Mouse (Mus musculus): Measurements from ENCODE around the gene Wnt4. TPM values are rescaled to one million over a fixed set of nuclear protein-coding genes. Genes with fewer than 3 reads are reported as not detected.
A peak's percentile ranks its signal among the peaks of the same experiment; 100 is the strongest.

Gene Wnt4
- polyA plus RNA-seq, 1 experiment from 2014 or later, result 1.4 TPM

GRCm38 (mm10) chr4:137282584-137283406 is 5.5 kb downstream of the Wnt4 start:
- no peak overlapping the region for H3K4me3 ChIP-seq

GRCm38 (mm10) chr4:137283407-137283732 is 6.1 kb downstream of the Wnt4 start:
- DNase-seq (ENCODE audit: low spot score), result no peak
- peaks cover 82% of the 10 kb centered on the region for H3K27me3 ChIP-seq (ENCODE audit: low read depth, poor library complexity, severe bottlenecking)
- no peaks in the 10 kb centered on the region for H3K36me3 ChIP-seq
- no peak overlapping the region for H3K27ac ChIP-seq
- peaks cover 30% of the 10 kb centered on the region for H3K4me1 ChIP-seq
- 9% methylated on average over 4 of the region's 4 CpGs for WGBS
- H3K9me3 ChIP-seq (replicated peaks), result no peaks in the 10 kb centered on the region
- H3K4me3 ChIP-seq, result no peak overlapping the region

More at GRCm38 (mm10) chr4:137282584-137283406, 5.5 kb downstream of the Wnt4 start:
- no peak for DNase-seq (ENCODE audit: low spot score)
- Histone ChIP-seq H3K36me3 (no peaks in the 10 kb centered on the region), H3K27me3 (ENCODE audit: low read depth, poor library complexity, severe bottlenecking) (peaks cover 87% of the 10 kb centered on the region), H3K9me3 (replicated peaks) (no peaks in the 10 kb centered on the region), H3K4me1 (peaks cover 36% of the 10 kb centered on the region), H3K27ac (no peak overlapping the region)
- 9% methylated on average over 17 of the region's 17 CpGs for WGBS

GRCm38 (mm10) chr4:137285876-137286661 is 8.8 kb downstream of the Wnt4 start:
- Histone ChIP-seq H3K27me3 (ENCODE audit: low read depth, poor library complexity, severe bottlenecking) (peaks cover 60% of the 10 kb centered on the region), H3K27ac (no peak overlapping the region), H3K36me3 (no peaks in the 10 kb centered on the region), H3K9me3 (replicated peaks) (no peaks in the 10 kb centered on the region), H3K4me3 (no peak overlapping the region), H3K4me1 (peaks cover 19% of the 10 kb centered on the region)
- 78% methylated on average over 15 of the region's 15 CpGs for WGBS
- no peak for DNase-seq (ENCODE audit: low spot score)

GRCm38 (mm10) chr4:137286662-137286953 is 9.3 kb downstream of the Wnt4 start:
- DNase-seq (ENCODE audit: low spot score), result no peak
- no peak overlapping the region for H3K27ac ChIP-seq

GRCm38 (mm10) chr4:137287206-137287605 is 9.9 kb downstream of the Wnt4 start:
- H3K4me3 ChIP-seq, result no peak overlapping the region
- no peaks in the 10 kb centered on the region for H3K9me3 ChIP-seq (replicated peaks)
- H3K36me3 ChIP-seq, result no peaks in the 10 kb centered on the region
- no peak for DNase-seq (ENCODE audit: low spot score)
- peaks cover 48% of the 10 kb centered on the region for H3K27me3 ChIP-seq (ENCODE audit: low read depth, poor library complexity, severe bottlenecking)
- no peak overlapping the region for H3K27ac ChIP-seq
- peaks cover 19% of the 10 kb centered on the region for H3K4me1 ChIP-seq
- 83% methylated on average over 13 of the region's 13 CpGs for WGBS

More at GRCm38 (mm10) chr4:137286662-137286953, 9.3 kb downstream of the Wnt4 start:
- Histone ChIP-seq H3K36me3 (no peaks in the 10 kb centered on the region), H3K4me1 (peaks cover 19% of the 10 kb centered on the region), H3K27me3 (ENCODE audit: low read depth, poor library complexity, severe bottlenecking) (peaks cover 54% of the 10 kb centered on the region), H3K4me3 (no peak overlapping the region), H3K9me3 (replicated peaks) (no peaks in the 10 kb centered on the region)
- WGBS, result 66% methylated on average over 8 of the region's 8 CpGs

- Histone ChIP-seq H3K4me1 (peaks cover 14% of the 10 kb centered on the region), H3K36me3 (no peaks in the 10 kb centered on the region), H3K27ac (no peak overlapping the region), H3K9me3 (replicated peaks) (no peaks in the 10 kb centered on the region), H3K27me3 (ENCODE audit: low read depth, poor library complexity, severe bottlenecking) (peaks cover 42% of the 10 kb centered on the region), H3K4me3 (no peak overlapping the region)
- 4% methylated on average over 4 of the region's 4 CpGs for WGBS
- peak; percentile 88 for DNase-seq (ENCODE audit: low spot score)
These were observed 10.5 kb downstream of the Wnt4 start for GRCm38 (mm10) chr4:137287818-137288217.

- peaks cover 10% of the 10 kb centered on the region for H3K4me1 ChIP-seq
- H3K4me3 ChIP-seq, result no peak overlapping the region
- no peaks in the 10 kb centered on the region for H3K36me3 ChIP-seq
- no peaks in the 10 kb centered on the region for H3K9me3 ChIP-seq (replicated peaks)
- DNase-seq (ENCODE audit: low spot score), result no peak
- no peak overlapping the region for H3K27ac ChIP-seq
- 92% methylated on average over 6 of the region's 6 CpGs for WGBS
- H3K27me3 ChIP-seq (ENCODE audit: low read depth, poor library complexity, severe bottlenecking), result peaks cover 24% of the 10 kb centered on the region
These were observed 12.4 kb downstream of the Wnt4 start for GRCm38 (mm10) chr4:137289701-137290100.

GRCm38 (mm10) chr4:137290250-137290649 is 13.0 kb downstream of the Wnt4 start:
- peaks cover 18% of the 10 kb centered on the region; the same call in 1 of the 2 replicates for H3K27me3 ChIP-seq (ENCODE audit: low read depth, poor library complexity, severe bottlenecking)
- H3K9me3 ChIP-seq (replicated peaks), result no peaks in the 10 kb centered on the region
- DNase-seq (ENCODE audit: low spot score), result no peak
- no peak overlapping the region for H3K4me3 ChIP-seq
- no peaks in the 10 kb centered on the region for H3K36me3 ChIP-seq
- H3K4me1 ChIP-seq, result peaks cover 10% of the 10 kb centered on the region
- H3K27ac ChIP-seq, result no peak overlapping the region
- 86% methylated on average over 3 of the region's 3 CpGs for WGBS

GRCm38 (mm10) chr4:137292625-137293024 is 15.3 kb downstream of the Wnt4 start:
- H3K4me1 ChIP-seq, result peaks cover 3% of the 10 kb centered on the region; the same call in 1 of the 2 replicates
- WGBS, result 84% methylated on average over 7 of the region's 7 CpGs
- H3K27me3 ChIP-seq (ENCODE audit: low read depth, poor library complexity, severe bottlenecking), result 0 out of 2 replicates have a peak, but pooled peaks cover 5% of the 10 kb centered on the region
- no peak for DNase-seq (ENCODE audit: low spot score)
- no peak overlapping the region for H3K27ac ChIP-seq
- no peak overlapping the region for H3K4me3 ChIP-seq
- no peaks in the 10 kb centered on the region for H3K36me3 ChIP-seq
- H3K9me3 ChIP-seq (replicated peaks), result no peaks in the 10 kb centered on the region

GRCm38 (mm10) chr4:137294032-137294431 is 16.7 kb downstream of the Wnt4 start:
- no peak for DNase-seq (ENCODE audit: low spot score)
- no peak overlapping the region for H3K4me3 ChIP-seq
- H3K27ac ChIP-seq, result 0 out of 2 replicates have a peak overlapping the region, but pooled peaks have one; percentile 7
- 0 out of 2 replicates have a peak, but pooled peaks cover 4% of the 10 kb centered on the region for H3K27me3 ChIP-seq (ENCODE audit: low read depth, poor library complexity, severe bottlenecking)
- no peaks in the 10 kb centered on the region for H3K9me3 ChIP-seq (replicated peaks)
- H3K4me1 ChIP-seq, result peaks cover 3% of the 10 kb centered on the region; the same call in 1 of the 2 replicates
- WGBS, result 78% methylated on average over 7 of the region's 7 CpGs
- H3K36me3 ChIP-seq, result no peaks in the 10 kb centered on the region

- Histone ChIP-seq H3K27ac (0 out of 2 replicates have a peak overlapping the region, but pooled peaks have one; percentile 7), H3K27me3 (ENCODE audit: low read depth, poor library complexity, severe bottlenecking) (no peaks in the 10 kb centered on the region), H3K4me1 (peaks cover 3% of the 10 kb centered on the region; the same call in 1 of the 2 replicates), H3K36me3 (no peaks in the 10 kb centered on the region), H3K9me3 (replicated peaks) (no peaks in the 10 kb centered on the region), H3K4me3 (no peak overlapping the region)
- DNase-seq (ENCODE audit: low spot score), result no peak
- 80% methylated on average over 5 of the region's 5 CpGs for WGBS
These were observed 17.2 kb downstream of the Wnt4 start for GRCm38 (mm10) chr4:137294474-137294873.

GRCm38 (mm10) chr4:137294951-137295350 is 17.7 kb downstream of the Wnt4 start:
- no peak overlapping the region for H3K4me3 ChIP-seq
- H3K36me3 ChIP-seq, result no peaks in the 10 kb centered on the region
- WGBS, result 94% methylated on average over 8 of the region's 8 CpGs
- H3K27ac ChIP-seq, result no peak overlapping the region
- H3K27me3 ChIP-seq (ENCODE audit: low read depth, poor library complexity, severe bottlenecking), result no peaks in the 10 kb centered on the region
- no peaks in the 10 kb centered on the region for H3K9me3 ChIP-seq (replicated peaks)
- DNase-seq (ENCODE audit: low spot score), result no peak
- peaks cover 3% of the 10 kb centered on the region; the same call in 1 of the 2 replicates for H3K4me1 ChIP-seq

GRCm38 (mm10) chr4:137297611-137298010 is 20.3 kb downstream of the Wnt4 start:
- Histone ChIP-seq H3K27ac (no peak overlapping the region), H3K4me3 (no peak overlapping the region), H3K4me1 (peaks cover 10% of the 10 kb centered on the region), H3K9me3 (replicated peaks) (no peaks in the 10 kb centered on the region), H3K36me3 (no peaks in the 10 kb centered on the region), H3K27me3 (ENCODE audit: low read depth, poor library complexity, severe bottlenecking) (no peaks in the 10 kb centered on the region)
- WGBS, result 83% methylated on average over 4 of the region's 4 CpGs
- no peak for DNase-seq (ENCODE audit: low spot score)

Data from limb, embryonic 10.5 days (tissue).